19 mouse cellular contexts compared by ENCODE assay signal in the genomic region with DNA sequence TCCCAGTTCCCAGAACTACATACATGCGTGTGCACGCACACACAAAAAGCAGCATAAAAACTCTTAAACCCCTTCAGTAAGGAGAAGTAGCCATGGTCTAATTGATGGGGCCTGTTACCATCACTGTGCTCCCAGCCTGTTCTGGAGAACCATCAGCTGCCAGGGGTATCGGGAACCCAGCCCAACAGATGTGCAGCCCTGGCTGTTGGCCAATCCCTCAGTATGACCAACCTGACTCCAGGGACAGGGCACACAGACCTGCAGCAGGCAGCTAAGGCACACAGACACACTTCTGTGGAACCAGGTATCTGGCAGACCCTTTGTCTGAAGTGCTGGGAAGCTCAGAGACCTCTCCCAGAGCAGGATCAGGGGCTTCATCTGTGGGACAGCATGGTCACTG. TPM values are rescaled to one million over a fixed set of nuclear protein-coding genes. Genes with fewer than 3 reads are reported as not detected.
A peak's percentile ranks its signal among the peaks of the same experiment; 100 is the strongest.
DNase-seq lines count a peak whose midpoint lies in the region; ATAC-seq and TF ChIP-seq lines count a peak whose summit lies in the region.
"Had no signal": no experiment of that assay in that cellular context is flagged by ENCODE, and none has a peak within 500 bp of the region (broad histone marks: within the 10 kb centered on the region; RNA-seq: fewer than 3 reads in every experiment).

No protein-coding gene starts in this region.

- no peak for TF ChIP-seq POLR2A in ES-Bruce4 (IDR thresholded peaks at IDR 0.05; ENCODE audit: insufficient read depth, low read length)
- no peak for TF ChIP-seq POLR2A in kidney, adult 2 months (IDR thresholded peaks at IDR 0.05; ENCODE audit: low read depth, low read length)

- no peak for ATAC-seq in heart, embryonic 15.5 days (replicated peaks; ENCODE audit: insufficient number of reproducible peaks, insufficient read depth, low FRiP score, low read depth)
- no peak for ATAC-seq in CD4-positive, CD25-positive, alpha-beta regulatory T cell, adult 4 months
- ATAC-seq: liver, embryonic 12.5 days had no signal

- H3K79me2 ChIP-seq in C2C12 (ENCODE audit: control insufficient read depth, insufficient read depth): peaks cover 99% of the 10 kb centered on the region

- H3K9ac ChIP-seq in heart, embryonic 15.5 days: no peak overlapping the region
- H3K9ac ChIP-seq in ES-Bruce4 (ENCODE audit: low read depth, poor library complexity, severe bottlenecking): no peak overlapping the region
- H3K9ac ChIP-seq: embryonic facial prominence, embryonic 13.5 days; limb, embryonic 12.5 days; liver, embryonic 12.5 days; lung, embryonic 15.5 days; neural tube, embryonic 13.5 days had no signal

- H3K4me3 ChIP-seq in heart, embryonic 15.5 days: no peak overlapping the region
- no peak overlapping the region for H3K4me3 ChIP-seq in C2C12 (ENCODE audit: insufficient read depth, poor library complexity, severe bottlenecking)
- H3K4me3 ChIP-seq in ES-Bruce4 (ENCODE audit: low read depth, low read length): no peak overlapping the region
- H3K4me3 ChIP-seq in limb, embryonic 10.5 days: no peak overlapping the region
- no peak overlapping the region for H3K4me3 ChIP-seq in kidney, adult 2 months (ENCODE audit: insufficient read depth, low read depth, low read length)
- H3K4me3 ChIP-seq: embryonic facial prominence, embryonic 13.5 days; limb, embryonic 12.5 days; liver, embryonic 12.5 days; lung, embryonic 15.5 days; neural tube, embryonic 13.5 days had no signal

- no peak overlapping the region for H3ac ChIP-seq in C2C12 (ENCODE audit: control insufficient read depth, insufficient read length, low read depth)

- no peaks in the 10 kb centered on the region for H3K27me3 ChIP-seq in heart, embryonic 15.5 days
- H3K27me3 ChIP-seq in C2C12 (ENCODE audit: control insufficient read depth, insufficient read depth, insufficient read length): no peaks in the 10 kb centered on the region
- no peaks in the 10 kb centered on the region for H3K27me3 ChIP-seq in ES-Bruce4 (ENCODE audit: control insufficient read depth, insufficient read depth, low read length, poor library complexity, severe bottlenecking)
- no peaks in the 10 kb centered on the region for H3K27me3 ChIP-seq in limb, embryonic 10.5 days (ENCODE audit: low read depth, poor library complexity, severe bottlenecking)
- no peaks in the 10 kb centered on the region for H3K27me3 ChIP-seq in kidney, adult 2 months (replicated peaks; ENCODE audit: control insufficient read depth, insufficient read depth, low read length)
- H3K27me3 ChIP-seq: embryonic facial prominence, embryonic 13.5 days; limb, embryonic 12.5 days; liver, embryonic 12.5 days; lung, embryonic 15.5 days; neural tube, embryonic 13.5 days had no signal

- peaks cover 92% of the 10 kb centered on the region for H3K4me1 ChIP-seq in heart, embryonic 15.5 days (replicated peaks)
- H3K4me1 ChIP-seq in ES-Bruce4 (ENCODE audit: control insufficient read depth, insufficient read depth, low read length): peaks cover 28% of the 10 kb centered on the region
- peaks cover 79% of the 10 kb centered on the region for H3K4me1 ChIP-seq in limb, embryonic 10.5 days
- 0 out of 2 replicates have a peak, but pooled peaks cover 13% of the 10 kb centered on the region for H3K4me1 ChIP-seq in kidney, adult 2 months (ENCODE audit: control insufficient read depth, insufficient read depth, low read length)

- 75% methylated on average over 3 of the region's 3 CpGs for WGBS in heart, embryonic 15.5 days
- WGBS in limb, embryonic 10.5 days: 95% methylated on average over 3 of the region's 3 CpGs
- WGBS in kidney, adult 2 months: 92% methylated on average over 3 of the region's 3 CpGs

- TF ChIP-seq CTCF in C2C12 (IDR thresholded peaks at IDR 0.05; ENCODE audit: control insufficient read depth, insufficient read depth, insufficient read length) (no peak), ES-Bruce4 (IDR thresholded peaks at IDR 0.05; ENCODE audit: low read depth, low read length) (no peak)
- TF ChIP-seq CTCF in kidney, adult 2 months (conservative IDR thresholded peaks at IDR 0.05; ENCODE audit: insufficient read depth, insufficient read length, low read depth, low read length): no peak

- TF ChIP-seq EP300 in ES-Bruce4 (IDR thresholded peaks at IDR 0.05; ENCODE audit: insufficient read depth, low read depth, low read length): no peak

- no peaks in the 10 kb centered on the region for H3K9me3 ChIP-seq in heart, embryonic 15.5 days (replicated peaks)
- H3K9me3 ChIP-seq in ES-Bruce4 (replicated peaks; ENCODE audit: control insufficient read depth, insufficient read depth, low read length, poor library complexity, severe bottlenecking): no peaks in the 10 kb centered on the region
- H3K9me3 ChIP-seq in limb, embryonic 10.5 days (replicated peaks): no peaks in the 10 kb centered on the region
- H3K9me3 ChIP-seq: embryonic facial prominence, embryonic 13.5 days; limb, embryonic 12.5 days; liver, embryonic 12.5 days; lung, embryonic 15.5 days; neural tube, embryonic 13.5 days had no signal

- no peaks in the 10 kb centered on the region for H3K36me3 ChIP-seq in heart, embryonic 15.5 days
- H3K36me3 ChIP-seq in C2C12 (ENCODE audit: control insufficient read depth, insufficient read depth) (peaks cover 55% of the 10 kb centered on the region), ES-Bruce4 (ENCODE audit: control insufficient read depth, insufficient read depth, low read length, poor library complexity, severe bottlenecking) (no peaks in the 10 kb centered on the region)
- peaks cover 45% of the 10 kb centered on the region for H3K36me3 ChIP-seq in limb, embryonic 10.5 days
- no peaks in the 10 kb centered on the region for H3K36me3 ChIP-seq in kidney, adult 2 months (ENCODE audit: control insufficient read depth, insufficient read depth, low read length)
- H3K36me3 ChIP-seq: limb, embryonic 12.5 days; liver, embryonic 12.5 days; lung, embryonic 15.5 days; neural tube, embryonic 13.5 days had no signal

- H3K27ac ChIP-seq in heart, embryonic 15.5 days: 0 out of 2 replicates have a peak overlapping the region, but pooled peaks have one; percentile 8
- peak overlapping the region; percentile 73; the same call in 1 of the 2 replicates for H3K27ac ChIP-seq in ES-Bruce4 (ENCODE audit: insufficient read depth, low read length)
- H3K27ac ChIP-seq in limb, embryonic 10.5 days: peak overlapping the region; percentile 66
- no peak overlapping the region for H3K27ac ChIP-seq in kidney, adult 2 months (ENCODE audit: insufficient read depth, low read depth, low read length)
- H3K27ac ChIP-seq: embryonic facial prominence, embryonic 13.5 days; liver, embryonic 12.5 days; macrophage; neural tube, embryonic 13.5 days had no signal

- H3K4me2 ChIP-seq in heart, embryonic 15.5 days: no peak overlapping the region
- H3K4me2 ChIP-seq: embryonic facial prominence, embryonic 13.5 days; limb, embryonic 12.5 days; liver, embryonic 12.5 days; lung, embryonic 15.5 days; midbrain, embryonic 11.5 days; neural tube, embryonic 13.5 days had no signal

- no peak for DNase-seq in heart, postnatal 36 days
- DNase-seq in limb, embryonic 10.5 days (ENCODE audit: low spot score): no peak
- DNase-seq in kidney, adult 2 months: no peak
- DNase-seq: adrenal gland, adult 8-10 months; cerebellum, adult 9-10 months; kidney, adult 9 months; right cerebral cortex, adult 18-20 months; thymus, postnatal 25 days had no signal

- intact Hi-C loops in heart, postnatal 36 days (cut with DNase I): no loop called here

- peaks cover 93% of the 10 kb centered on the region for H3K79me3 ChIP-seq in C2C12 (ENCODE audit: low read depth)

TF ChIP-seq in C2C12, 6 proteins besides CTCF, POLR2A, EP300 and RAD21:
- TF ChIP-seq MYOD1 (IDR thresholded peaks at IDR 0.05; ENCODE audit: control insufficient read depth, insufficient read length, low read depth): peak; percentile 38
- TF ChIP-seq FOSL1 (IDR thresholded peaks at IDR 0.05; ENCODE audit: insufficient read depth, low read length, poor library complexity, severe bottlenecking): no peak
- TF ChIP-seq MAX (IDR thresholded peaks at IDR 0.05): no peak

RNA-seq across cellular contexts. Expression of gene Actn1, which starts 37.7 kb away (rescaled TPM):
- 29.2 and 42.3 TPM in 2 replicates for polyA plus RNA-seq in heart, embryonic 15.5 days (2015; fragmentation: Nextera tagmentation; extraction: Ambion mirVana)
- 10 to 100 TPM; 33.4 to 38.9 TPM for total RNA-seq in heart, postnatal 36 days (2021)
- polyA plus RNA-seq in C2C12 (2012; fragmentation: generic; extraction: Trizol): 301 TPM
- 193 and 203 TPM in 2 replicates for polyA plus RNA-seq in ES-Bruce4 (2011; ENCODE audit: insufficient read depth, insufficient read length, low read depth, missing spikeins)
- 48.6 and 49.5 TPM in 2 replicates for polyA plus RNA-seq in limb, embryonic 10.5 days (2016; fragmentation: Nextera tagmentation; extraction: Ambion mirVana)
- 10 to 100 TPM; 47.8 to 47.9 TPM for polyA plus RNA-seq in CD4-positive, CD25-positive, alpha-beta regulatory T cell, adult 4 months (2017; shearing (Covaris generic))
- polyA plus RNA-seq in kidney, adult 2 months (2012; rRNA removed): 31.3 and 32.6 TPM in 2 replicates
